Mouse (Mus musculus): Measurements from ENCODE around the gene Diablo.
"Not testable (repeated sequence)": the region's sequence is repeated elsewhere in the genome, so short reads cannot be mapped to it uniquely, and the experiment has no call there.

Diablo gene

GRCm38 (mm10) chr5:123523692-123524392, at the start of gene Diablo:
Gene Diablo (minus strand): TSS chr5:123524176.
- peak; percentile 98 for DNase-seq

- no peak for DNase-seq
Observed at GRCm38 (mm10) chr5:123573362-123573761, 49.4 kb upstream of the Diablo start.

GRCm38 (mm10) chr5:123572357-123573186, 48.6 kb upstream of the Diablo start, which contains the start of gene Vps33a:
Gene Vps33a (minus strand): TSS chr5:123573038.
- peak; percentile 98 for DNase-seq

GRCm38 (mm10) chr5:123561128-123561527, 37.2 kb upstream of the Diablo start:
- DNase-seq = no peak

- DNase-seq = no peak
Observed at GRCm38 (mm10) chr5:123559588-123559987, 35.6 kb upstream of the Diablo start.

- DNase-seq = peak; percentile 56
Observed at GRCm38 (mm10) chr5:123556451-123556850, 32.5 kb upstream of the Diablo start.

GRCm38 (mm10) chr5:123555693-123556092, 31.7 kb upstream of the Diablo start:
- DNase-seq = no peak

- DNase-seq = no peak
Observed at GRCm38 (mm10) chr5:123533801-123534200, 9.8 kb upstream of the Diablo start.

GRCm38 (mm10) chr5:123530056-123530455, 6.1 kb upstream of the Diablo start:
- DNase-seq = no peak

- DNase-seq = no peak
Observed at GRCm38 (mm10) chr5:123528641-123529040, 4.7 kb upstream of the Diablo start.

- DNase-seq = no peak
Observed at GRCm38 (mm10) chr5:123525916-123526495, 2.0 kb upstream of the Diablo start.

GRCm38 (mm10) chr5:123525281-123525680, 1.3 kb upstream of the Diablo start, which contains the start of gene Gm49027:
Gene Gm49027 (minus strand): TSS chr5:123525488.
- no peak for DNase-seq

GRCm38 (mm10) chr5:123524393-123524750, 396 bp upstream of the Diablo start:
- DNase-seq = no peak

- DNase-seq = no peak
Observed at GRCm38 (mm10) chr5:123522166-123522565, 1.8 kb downstream of the Diablo start.

- no peak for DNase-seq
Observed at GRCm38 (mm10) chr5:123521621-123522020, 2.4 kb downstream of the Diablo start.

GRCm38 (mm10) chr5:123520666-123521065, 3.3 kb downstream of the Diablo start:
- no peak for DNase-seq

GRCm38 (mm10) chr5:123514871-123515270, 9.1 kb downstream of the Diablo start:
- no peak for DNase-seq

GRCm38 (mm10) chr5:123512102-123512501, 11.9 kb downstream of the Diablo start:
- DNase-seq = no peak

GRCm38 (mm10) chr5:123511426-123511825, 12.6 kb downstream of the Diablo start:
- not testable (repeated sequence) for DNase-seq

GRCm38 (mm10) chr5:123510160-123510559, 13.8 kb downstream of the Diablo start, which contains the start of gene B3gnt4:
Gene B3gnt4 (plus strand): TSS chr5:123510460.
- DNase-seq = no peak

GRCm38 (mm10) chr5:123508921-123509320, 15.1 kb downstream of the Diablo start:
- no peak for DNase-seq

- peak; percentile 84 for DNase-seq
Observed at GRCm38 (mm10) chr5:123507936-123508723, 15.8 kb downstream of the Diablo start.

GRCm38 (mm10) chr5:123501973-123502372, 22.0 kb downstream of the Diablo start:
- DNase-seq = no peak

Measured in layer of hippocampus, adult 9-11 months (tissue).